Mouse (Mus musculus) erythroblast, embryonic 14.5 days (primary cell): ENCODE measurements around the gene Myoc.

Experiments
- GATA1 ChIP-seq: IDR thresholded peaks from 2 replicates; pipeline ENCODE4 v1.6.1; 2012; ENCODE audit warnings: low read length, inconsistent platforms, mixed read lengths
- TAL1 ChIP-seq: IDR thresholded peaks from 3 replicates; pipeline ENCODE4 v1.6.1; 2012; ENCODE audit warnings: low read length, inconsistent platforms, mixed read lengths

DNA sequence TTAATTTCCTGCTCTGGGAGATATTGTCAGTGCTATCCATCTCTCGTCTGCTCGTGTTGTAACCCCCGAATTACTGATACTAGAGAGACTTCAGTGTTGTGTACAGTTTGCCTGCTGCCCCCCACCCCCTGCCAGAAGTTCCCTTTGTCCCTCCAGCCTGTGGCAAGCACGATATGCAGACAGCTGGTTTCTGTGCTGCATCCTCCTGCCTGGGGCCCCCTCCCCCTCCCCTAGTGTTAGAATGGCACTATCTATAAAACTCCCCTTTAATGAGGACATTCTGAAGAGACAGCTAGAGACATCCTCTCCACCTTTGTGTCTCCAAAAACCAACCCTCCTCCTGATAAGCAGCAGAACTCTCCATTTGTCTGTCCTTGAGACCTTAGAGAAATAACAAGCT is 15.1 kb upstream of the Myoc start:
- TF ChIP-seq TAL1 (no peak), GATA1 (no peak)
